Mouse (Mus musculus): ENCODE measurements around the gene S100a3. TPM values are rescaled to one million over a fixed set of nuclear protein-coding genes. Genes with fewer than 3 reads are reported as not detected.
A peak's percentile ranks its signal among the peaks of the same experiment; 100 is the strongest.

S100a3 gene
- total and polyA plus RNA-seq, 2 experiments from 2014 or later: 0.10 to 0.51 TPM

DNA sequence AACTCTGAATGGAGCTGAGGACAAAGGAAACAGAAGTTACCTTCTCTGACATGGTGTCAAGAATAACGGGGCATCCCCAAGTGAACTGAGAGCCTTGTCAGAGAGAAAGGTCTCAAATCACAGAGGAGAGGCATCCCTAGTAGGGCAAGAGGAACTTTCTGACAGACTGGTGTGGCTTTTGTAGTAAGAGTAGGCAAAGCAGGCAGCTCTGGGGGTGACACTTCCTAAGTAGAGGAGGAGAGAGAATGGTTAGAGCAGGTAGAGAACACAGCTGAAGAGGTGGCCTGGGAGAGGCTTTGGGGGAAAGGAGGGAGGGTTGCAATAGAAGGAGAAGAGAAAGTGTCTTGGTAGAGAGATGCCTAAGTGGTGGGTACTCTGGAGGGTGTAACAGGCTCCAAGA, 24.9 kb upstream of the S100a3 start:
- ATAC-seq (no peak), DNase-seq (no peak)
- Histone ChIP-seq H3K4me2 (ENCODE audit: low read depth) (no peak overlapping the region), H3K27me3 (ENCODE audit: insufficient read depth, low read length) (no peaks in the 10 kb centered on the region), H3K9ac (no peak overlapping the region), H3K27ac (ENCODE audit: low read depth, low read length) (no peak overlapping the region), H3K9me3 (ENCODE audit: low read length) (no peaks in the 10 kb centered on the region), H3K4me3 (ENCODE audit: low read depth, low read length) (no peak overlapping the region), H3K4me1 (ENCODE audit: insufficient read depth) (no peaks in the 10 kb centered on the region), H3K36me3 (ENCODE audit: insufficient read depth) (no peaks in the 10 kb centered on the region)
- WGBS: 77% methylated on average over 1 of the region's 1 CpGs
- no peak for TF ChIP-seq CTCF (IDR thresholded peaks at IDR 0.05; ENCODE audit: low read depth)

DNA sequence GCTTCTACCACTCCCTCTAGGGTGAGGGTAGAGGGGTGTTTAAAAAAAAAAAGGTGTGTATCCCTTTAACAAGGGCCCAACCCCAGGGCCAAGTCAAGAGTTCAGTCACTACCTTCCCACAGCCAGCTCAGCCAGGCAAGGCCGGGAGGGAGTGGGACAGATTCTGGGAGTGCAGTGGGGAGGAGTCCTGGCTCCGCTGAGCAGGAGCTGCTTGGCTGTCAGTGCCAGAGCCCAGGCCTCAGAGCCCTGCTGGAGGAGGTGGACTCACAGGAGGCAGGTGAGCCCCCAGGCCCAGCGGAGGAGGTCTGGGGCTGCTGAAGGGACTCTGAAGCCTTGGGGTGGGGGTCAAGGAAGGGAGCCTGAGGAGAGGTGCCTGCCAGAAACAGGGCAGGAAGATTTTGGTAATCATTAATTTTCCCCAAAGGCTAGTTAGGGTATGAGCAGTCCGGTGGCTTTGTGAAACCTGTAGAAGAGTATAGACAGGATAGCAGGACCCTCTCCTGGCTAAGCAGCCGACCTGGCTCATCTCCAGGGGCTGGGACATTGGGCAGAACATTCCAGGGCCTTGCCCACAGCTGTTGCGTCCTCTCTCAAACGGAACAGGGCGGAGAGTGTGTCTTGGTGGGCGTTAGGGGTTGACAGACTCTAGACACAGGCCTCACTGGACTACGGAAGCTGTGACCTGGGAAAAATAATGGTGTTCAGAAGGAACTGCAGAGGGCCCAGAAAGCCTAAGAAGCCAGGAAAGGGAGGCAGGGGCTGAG, 23.1 kb upstream of the S100a3 start, which contains the start of gene S100a16:
TSS of gene S100a16 (plus strand) at position 114 of the 764 bp plus-strand sequence.
- ATAC-seq (peak; percentile 61; the same call in 1 of the 2 replicates), DNase-seq (no peak)
- 46% methylated on average over 10 of the region's 10 CpGs for WGBS
- H3K27ac ChIP-seq (ENCODE audit: low read depth, low read length): no peak within 1 kb of the TSS
- 0 out of 2 replicates have a peak, but pooled peaks cover 4% of the 10 kb centered on the region for H3K4me1 ChIP-seq (ENCODE audit: insufficient read depth)
- no peak within 1 kb of the TSS for H3K4me3 ChIP-seq (ENCODE audit: low read depth, low read length)
- H3K9ac ChIP-seq: peak within 1 kb of the TSS; percentile 1; the same call in 1 of the 2 replicates
- no peak for TF ChIP-seq CTCF (IDR thresholded peaks at IDR 0.05; ENCODE audit: low read depth)
- peak within 1 kb of the TSS; percentile 13; the same call in 1 of the 2 replicates for H3K4me2 ChIP-seq (ENCODE audit: low read depth)
- no peaks in the 10 kb centered on the region for H3K27me3 ChIP-seq (ENCODE audit: insufficient read depth, low read length)
- no peaks in the 10 kb centered on the region for H3K36me3 ChIP-seq (ENCODE audit: insufficient read depth)
- no peaks in the 10 kb centered on the region for H3K9me3 ChIP-seq (ENCODE audit: low read length)

GRCm38 (mm10) chr3:90537905-90538296, 22.5 kb upstream of the S100a3 start:
- no peaks in the 10 kb centered on the region for H3K9me3 ChIP-seq (ENCODE audit: low read length)
- DNase-seq (no peak), ATAC-seq (no peak)
- no peak overlapping the region for H3K4me3 ChIP-seq (ENCODE audit: low read depth, low read length)
- no peak overlapping the region for H3K9ac ChIP-seq
- H3K27ac ChIP-seq (ENCODE audit: low read depth, low read length): no peak overlapping the region
- H3K4me1 ChIP-seq (ENCODE audit: insufficient read depth): 0 out of 2 replicates have a peak, but pooled peaks cover 4% of the 10 kb centered on the region
- 82% methylated on average over 5 of the region's 5 CpGs for WGBS
- no peaks in the 10 kb centered on the region for H3K27me3 ChIP-seq (ENCODE audit: insufficient read depth, low read length)
- no peak for TF ChIP-seq CTCF (IDR thresholded peaks at IDR 0.05; ENCODE audit: low read depth)
- no peak overlapping the region for H3K4me2 ChIP-seq (ENCODE audit: low read depth)
- H3K36me3 ChIP-seq (ENCODE audit: insufficient read depth): no peaks in the 10 kb centered on the region

DNA sequence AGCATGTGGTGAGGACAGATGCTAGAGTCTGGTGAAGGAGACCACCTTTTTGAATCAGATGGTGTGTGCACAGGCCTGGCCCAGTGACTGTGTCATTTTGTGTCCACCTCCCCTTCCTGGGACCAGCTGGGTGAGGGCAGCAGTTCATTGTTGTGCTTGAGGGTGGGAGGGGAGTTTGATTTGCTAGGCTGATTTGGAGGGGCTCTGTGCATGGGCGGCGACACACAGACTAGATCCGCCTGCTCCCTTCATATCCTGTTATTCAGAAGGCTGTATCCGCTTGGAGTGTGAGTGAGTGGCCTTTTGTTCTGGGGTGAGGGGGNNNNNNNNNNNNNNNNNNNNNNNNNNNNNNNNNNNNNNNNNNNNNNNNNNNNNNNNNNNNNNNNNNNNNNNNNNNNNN, 19.5 kb upstream of the S100a3 start:
- WGBS: 21% methylated on average over 4 of the region's 4 CpGs
- DNase-seq: peak; percentile 17
- H3K27ac ChIP-seq (ENCODE audit: low read depth, low read length): peak overlapping the region; percentile 15

GRCm38 (mm10) chr3:90549676-90550420, 10.5 kb upstream of the S100a3 start:
- no peaks in the 10 kb centered on the region for H3K4me1 ChIP-seq (ENCODE audit: insufficient read depth)
- H3K36me3 ChIP-seq (ENCODE audit: insufficient read depth): no peaks in the 10 kb centered on the region
- H3K27me3 ChIP-seq (ENCODE audit: insufficient read depth, low read length): no peaks in the 10 kb centered on the region
- 76% methylated on average over 5 of the region's 5 CpGs for WGBS
- TF ChIP-seq CTCF (IDR thresholded peaks at IDR 0.05; ENCODE audit: low read depth): no peak
- DNase-seq (no peak), ATAC-seq (no peak)
- H3K27ac ChIP-seq (ENCODE audit: low read depth, low read length): no peak overlapping the region
- no peak overlapping the region for H3K4me2 ChIP-seq (ENCODE audit: low read depth)
- H3K9me3 ChIP-seq (ENCODE audit: low read length): no peaks in the 10 kb centered on the region
- no peak overlapping the region for H3K4me3 ChIP-seq (ENCODE audit: low read depth, low read length)
- no peak overlapping the region for H3K9ac ChIP-seq

More for the DNA sequence above, 19.5 kb upstream of the S100a3 start:
- no peaks in the 10 kb centered on the region for H3K9me3 ChIP-seq (ENCODE audit: low read length)
- no peak overlapping the region for H3K4me2 ChIP-seq (ENCODE audit: low read depth)
- no peaks in the 10 kb centered on the region for H3K36me3 ChIP-seq (ENCODE audit: insufficient read depth)
- H3K4me3 ChIP-seq (ENCODE audit: low read depth, low read length): no peak overlapping the region
- no peak overlapping the region for H3K9ac ChIP-seq
- TF ChIP-seq CTCF (IDR thresholded peaks at IDR 0.05; ENCODE audit: low read depth): no peak
- ATAC-seq: peak; percentile 90
- 0 out of 2 replicates have a peak, but pooled peaks cover 4% of the 10 kb centered on the region for H3K4me1 ChIP-seq (ENCODE audit: insufficient read depth)
- no peaks in the 10 kb centered on the region for H3K27me3 ChIP-seq (ENCODE audit: insufficient read depth, low read length)

DNA sequence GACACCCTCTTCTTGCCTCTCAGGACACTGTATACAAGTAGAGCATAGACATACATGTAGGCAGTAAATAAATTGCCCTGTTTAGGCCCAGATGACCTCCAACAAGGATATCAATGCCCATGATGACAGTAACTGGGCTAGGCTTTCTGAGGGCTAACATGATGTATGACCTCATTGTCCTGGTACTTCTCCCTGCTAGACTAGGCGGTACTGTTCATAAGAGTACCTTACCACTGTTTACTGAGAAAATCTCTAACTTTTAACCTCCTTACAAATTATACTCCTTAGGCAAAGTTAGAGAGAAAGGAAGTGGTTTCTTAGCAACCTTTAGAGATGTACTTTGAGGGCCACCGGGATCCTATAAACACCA, 10.0 kb upstream of the S100a3 start:
- 85% methylated on average over 2 of the region's 2 CpGs for WGBS
- no peak overlapping the region for H3K27ac ChIP-seq (ENCODE audit: low read depth, low read length)
- H3K4me1 ChIP-seq (ENCODE audit: insufficient read depth): no peaks in the 10 kb centered on the region
- no peaks in the 10 kb centered on the region for H3K27me3 ChIP-seq (ENCODE audit: insufficient read depth, low read length)
- no peak overlapping the region for H3K9ac ChIP-seq
- ATAC-seq (no peak), DNase-seq (no peak)
- no peak overlapping the region for H3K4me2 ChIP-seq (ENCODE audit: low read depth)
- H3K9me3 ChIP-seq (ENCODE audit: low read length): no peaks in the 10 kb centered on the region
- no peak overlapping the region for H3K4me3 ChIP-seq (ENCODE audit: low read depth, low read length)
- no peak for TF ChIP-seq CTCF (IDR thresholded peaks at IDR 0.05; ENCODE audit: low read depth)
- H3K36me3 ChIP-seq (ENCODE audit: insufficient read depth): no peaks in the 10 kb centered on the region

DNA sequence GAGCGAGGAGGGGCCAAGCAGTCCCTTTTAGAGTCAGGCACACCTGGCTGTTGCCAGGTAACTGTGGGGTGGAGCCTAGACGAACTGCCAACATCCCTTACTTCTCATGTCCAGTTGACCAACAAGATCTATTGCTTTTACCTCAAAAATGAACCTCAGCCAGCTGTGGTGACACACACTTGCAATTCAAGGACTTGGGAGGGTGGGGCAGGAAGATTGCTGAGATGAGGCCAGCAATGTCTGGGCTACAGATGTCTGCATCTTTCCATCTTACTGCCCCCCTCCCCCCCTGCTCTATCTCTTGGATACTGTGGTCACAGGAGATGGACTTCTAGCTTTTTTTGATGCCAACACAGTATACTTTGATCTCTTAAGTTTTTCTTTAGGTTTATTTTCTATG, 8.1 kb upstream of the S100a3 start:
- WGBS: 73% methylated on average over 2 of the region's 2 CpGs
- Histone ChIP-seq H3K9ac (no peak overlapping the region), H3K4me2 (ENCODE audit: low read depth) (no peak overlapping the region), H3K27ac (ENCODE audit: low read depth, low read length) (no peak overlapping the region), H3K27me3 (ENCODE audit: insufficient read depth, low read length) (no peaks in the 10 kb centered on the region), H3K9me3 (ENCODE audit: low read length) (no peaks in the 10 kb centered on the region), H3K4me1 (ENCODE audit: insufficient read depth) (no peaks in the 10 kb centered on the region), H3K4me3 (ENCODE audit: low read depth, low read length) (no peak overlapping the region), H3K36me3 (ENCODE audit: insufficient read depth) (no peaks in the 10 kb centered on the region)
- no peak for ATAC-seq
- DNase-seq: no peak
- no peak for TF ChIP-seq CTCF (IDR thresholded peaks at IDR 0.05; ENCODE audit: low read depth)

Data from forebrain, postnatal 0 days (tissue).